Mouse (Mus musculus): ENCODE data around the gene Cxcl15.
"Not testable (repeated sequence)": the region's sequence is repeated elsewhere in the genome, so short reads cannot be mapped to it uniquely, and the experiment has no call there.

Gene Cxcl15

DNA sequence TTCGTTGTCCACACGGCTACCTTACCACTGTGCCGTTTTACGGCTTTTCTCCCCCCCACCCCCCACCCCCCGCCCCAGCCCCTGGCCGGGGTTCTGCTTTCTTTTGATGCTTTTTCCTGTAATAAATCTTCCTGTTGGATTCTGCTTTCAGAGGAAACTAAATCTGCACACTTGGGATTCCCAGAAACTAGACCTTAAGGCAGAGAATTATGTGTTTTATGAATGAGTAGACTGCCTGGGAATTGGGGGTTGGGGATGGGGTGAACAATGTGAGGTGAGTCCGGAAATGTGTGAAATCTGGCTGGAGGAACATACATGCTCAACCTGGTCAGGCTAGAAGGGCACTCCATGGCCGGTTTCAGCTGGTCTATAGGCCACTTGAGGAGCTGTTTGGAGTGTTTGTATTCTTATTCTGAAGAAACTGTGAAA lies 4.2 kb upstream of the Cxcl15 start:
- peak; percentile 17 for DNase-seq

DNA sequence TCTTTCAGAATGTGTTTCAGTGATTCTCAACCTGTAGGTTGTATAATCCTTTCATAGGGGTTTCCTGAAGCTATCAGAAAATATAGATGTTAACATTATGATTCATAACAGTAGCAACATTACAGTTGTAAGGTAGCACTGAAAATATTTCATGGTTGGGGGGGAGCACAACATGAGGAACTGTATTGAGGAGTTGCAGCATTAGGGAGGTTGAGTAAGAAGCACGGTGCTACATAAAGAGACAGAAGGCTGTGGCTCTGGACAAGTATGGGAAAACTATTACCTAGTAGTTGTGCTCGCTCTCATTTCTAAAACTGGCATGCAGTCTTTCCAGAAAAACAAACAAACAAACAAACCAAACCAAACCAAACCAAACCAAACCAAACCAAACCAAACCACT lies 1.1 kb downstream of the Cxcl15 start:
- DNase-seq = not testable (repeated sequence)

DNA sequence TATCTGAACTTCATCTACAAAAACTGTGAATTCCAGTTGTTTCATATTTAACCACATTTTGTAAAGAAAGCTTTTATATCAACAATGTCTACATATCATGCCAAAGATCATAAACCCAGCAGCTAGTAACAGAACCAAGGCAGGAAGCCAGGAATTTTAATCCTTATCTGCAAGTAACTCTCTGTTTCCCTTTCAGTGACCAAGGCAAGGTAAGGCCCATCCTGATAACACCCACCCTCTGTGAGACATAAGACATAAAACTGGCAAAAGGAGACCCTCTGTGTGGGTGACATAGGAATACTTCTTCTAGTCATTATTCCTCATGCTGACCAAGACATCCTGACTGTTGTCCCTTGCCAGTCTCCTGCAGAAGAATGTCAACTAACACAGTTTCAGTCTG lies 10.2 kb downstream of the Cxcl15 start:
- no peak for DNase-seq

- no peak for DNase-seq
Observed at GRCm38 (mm10) chr5:90806050-90806449, 11.7 kb downstream of the Cxcl15 start.

GRCm38 (mm10) chr5:90807176-90807950 lies 13.0 kb downstream of the Cxcl15 start:
- no peak for DNase-seq

- no peak for DNase-seq
Observed at GRCm38 (mm10) chr5:90819756-90820155, 25.4 kb downstream of the Cxcl15 start.

DNA sequence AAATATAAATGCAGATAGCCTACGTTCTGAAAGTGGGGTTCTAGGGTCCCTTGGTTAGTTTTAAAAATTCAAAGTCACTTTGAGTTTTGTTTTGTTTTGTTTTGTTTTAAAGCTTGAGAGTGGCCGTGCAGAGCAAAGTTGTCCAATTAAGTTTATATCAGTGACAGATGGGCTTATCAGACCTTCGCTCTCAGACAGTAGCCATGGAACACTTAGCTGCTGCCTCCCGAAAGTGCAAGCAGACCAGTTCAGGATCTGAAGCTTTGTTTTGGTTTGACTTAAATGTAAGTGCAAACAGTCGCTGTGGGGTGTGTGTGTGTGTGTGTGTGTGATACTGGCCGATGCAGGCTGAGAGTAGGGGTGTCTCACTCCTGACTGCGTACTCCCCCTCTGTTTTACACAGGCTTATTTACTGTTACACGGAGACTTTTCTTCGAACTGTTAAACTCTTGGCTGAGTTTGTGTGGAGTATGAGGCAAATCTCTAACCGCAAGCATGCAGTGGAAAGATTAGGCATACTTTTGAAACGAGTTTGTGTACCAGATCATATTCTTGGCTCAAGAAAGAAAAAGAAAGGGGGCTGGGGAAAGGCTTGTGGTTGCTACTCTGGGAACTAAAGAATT lies 37.9 kb downstream of the Cxcl15 start:
- DNase-seq = peak; percentile 22

GRCm38 (mm10) chr5:90832768-90833388 lies 38.5 kb downstream of the Cxcl15 start:
- DNase-seq = no peak

GRCm38 (mm10) chr5:90834436-90834835 lies 40.1 kb downstream of the Cxcl15 start:
- DNase-seq = no peak

DNA sequence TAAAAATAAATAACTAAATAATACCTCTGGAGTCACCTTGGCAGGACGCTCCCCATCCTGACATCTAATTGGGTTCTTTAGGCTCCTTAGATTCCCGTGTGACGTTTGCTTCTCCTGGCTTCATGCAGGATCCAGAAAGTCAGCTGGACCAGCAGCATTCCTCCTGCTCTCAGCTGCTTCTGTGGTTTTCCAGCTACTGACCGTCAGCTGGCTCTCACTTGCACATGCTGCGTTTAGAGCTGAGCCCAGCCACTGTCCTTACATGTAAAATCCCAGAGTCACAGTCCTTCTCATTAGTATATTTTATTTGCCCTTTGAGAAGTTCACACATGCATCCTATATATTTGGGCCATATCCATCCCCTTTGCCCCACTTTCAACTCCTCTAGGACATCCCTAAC lies 44.2 kb downstream of the Cxcl15 start:
- DNase-seq = peak; percentile 62

GRCm38 (mm10) chr5:90840902-90841869 lies 46.9 kb downstream of the Cxcl15 start:
- DNase-seq = no peak

GRCm38 (mm10) chr5:90843891-90844290 lies 49.6 kb downstream of the Cxcl15 start:
- DNase-seq = no peak

DNA sequence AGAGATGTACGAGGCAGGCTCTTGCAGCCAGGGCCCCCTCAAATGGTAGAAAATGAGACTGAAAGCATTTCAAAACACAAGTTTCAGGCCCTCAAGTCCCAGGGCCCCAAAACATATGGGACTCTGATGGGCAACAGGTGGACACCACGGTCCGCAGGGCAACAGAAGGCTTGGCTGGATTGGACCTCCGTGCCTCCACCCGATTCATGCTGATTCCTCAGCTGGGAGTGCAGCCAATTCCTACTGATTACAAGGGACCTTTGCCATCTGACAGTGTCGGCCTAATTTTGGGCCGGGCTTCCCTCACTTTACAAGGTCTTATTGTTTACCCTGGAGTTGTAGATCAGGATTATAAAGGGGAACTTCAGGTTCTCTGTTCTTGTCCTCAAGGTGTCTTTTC lies 55.8 kb downstream of the Cxcl15 start:
- not testable (repeated sequence) for DNase-seq

DNA sequence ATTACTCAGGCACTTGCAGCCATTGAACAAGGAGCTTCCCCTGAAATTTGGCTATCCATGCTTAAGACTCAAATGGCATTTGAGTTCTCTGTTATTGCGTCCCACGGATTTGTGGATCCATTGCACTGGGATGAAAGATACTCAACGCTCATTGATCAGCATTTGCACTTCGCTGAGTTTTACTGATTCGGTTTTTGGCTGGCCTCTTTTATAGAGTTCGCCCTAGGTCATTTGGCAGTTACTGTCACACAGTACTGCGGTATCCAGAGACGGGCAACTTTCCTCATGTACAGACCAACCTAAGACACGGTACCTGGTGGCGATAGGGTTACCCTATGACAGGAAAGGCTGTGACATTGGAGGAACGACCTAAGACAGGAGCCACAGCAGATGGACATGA lies 57.1 kb downstream of the Cxcl15 start:
- not testable (repeated sequence) for DNase-seq
